11 mouse cellular contexts compared by ENCODE assay signal in genomic region chr7:36692381-36692780, GRCm38 (mm10). TPM values are rescaled to one million over a fixed set of nuclear protein-coding genes. Genes with fewer than 3 reads are reported as not detected.
DNase-seq lines count a peak whose midpoint lies in the region; ATAC-seq and TF ChIP-seq lines count a peak whose summit lies in the region.
"Had no signal": no experiment of that assay in that cellular context is flagged by ENCODE, and none has a peak within 500 bp of the region (broad histone marks: within the 10 kb centered on the region; RNA-seq: fewer than 3 reads in every experiment).

No protein-coding gene starts in this region.

- DNase-seq in heart, embryonic 10.5 days (ENCODE audit: low spot score) = no peak
- peak; percentile 30 for DNase-seq in midbrain, embryonic 10.5 days (ENCODE audit: low spot score)
- DNase-seq in midbrain, embryonic 14.5 days = no peak
- no peak for DNase-seq in layer of hippocampus, postnatal 36 days
- no peak for DNase-seq in T-cell, adult 2 months (ENCODE audit: low spot score)
- DNase-seq: thymus, postnatal 36 days had no signal

- H3K36me3 ChIP-seq in heart, embryonic 15.5 days = no peaks in the 10 kb centered on the region
- no peaks in the 10 kb centered on the region for H3K36me3 ChIP-seq in heart, embryonic 10.5 days
- no peaks in the 10 kb centered on the region for H3K36me3 ChIP-seq in midbrain, embryonic 10.5 days
- no peaks in the 10 kb centered on the region for H3K36me3 ChIP-seq in midbrain, embryonic 14.5 days (ENCODE audit: control insufficient read depth, insufficient read depth, low read length)
- H3K36me3 ChIP-seq in intestine, postnatal 0 days (ENCODE audit: control insufficient read depth, insufficient read depth) = no peaks in the 10 kb centered on the region
- H3K36me3 ChIP-seq in stomach, embryonic 15.5 days = no peaks in the 10 kb centered on the region

- H3K4me2 ChIP-seq in heart, embryonic 15.5 days = 0 out of 2 replicates have a peak overlapping the region, but pooled peaks have one; percentile 22
- no peak overlapping the region for H3K4me2 ChIP-seq in midbrain, embryonic 14.5 days (ENCODE audit: low read length)
- peak overlapping the region; percentile 41 for H3K4me2 ChIP-seq in intestine, postnatal 0 days (replicated peaks; ENCODE audit: low read depth)
- peak overlapping the region; percentile 42 for H3K4me2 ChIP-seq in stomach, embryonic 15.5 days

- no peak overlapping the region for H3K27ac ChIP-seq in heart, embryonic 15.5 days
- no peak overlapping the region for H3K27ac ChIP-seq in heart, embryonic 10.5 days
- H3K27ac ChIP-seq in midbrain, embryonic 10.5 days (replicated peaks) = no peak overlapping the region
- no peak overlapping the region for H3K27ac ChIP-seq in midbrain, embryonic 14.5 days (replicated peaks; ENCODE audit: low read depth, low read length)
- H3K27ac ChIP-seq in intestine, postnatal 0 days (ENCODE audit: low read depth, low read length) = no peak overlapping the region
- H3K27ac ChIP-seq in stomach, embryonic 15.5 days = no peak overlapping the region
- H3K27ac ChIP-seq: liver, embryonic 14.5 days had no signal

- WGBS in heart, embryonic 15.5 days = 12% methylated on average over 5 of the region's 5 CpGs
- WGBS in heart, embryonic 10.5 days = 1% methylated on average over 5 of the region's 5 CpGs
- under 1% methylated on average over 5 of the region's 5 CpGs for WGBS in midbrain, embryonic 10.5 days
- WGBS in midbrain, embryonic 14.5 days = 3% methylated on average over 5 of the region's 5 CpGs
- 16% methylated on average over 5 of the region's 5 CpGs for WGBS in intestine, postnatal 0 days
- WGBS in stomach, embryonic 15.5 days = 19% methylated on average over 5 of the region's 5 CpGs

- H3K9me3 ChIP-seq in heart, embryonic 15.5 days (replicated peaks) = no peaks in the 10 kb centered on the region
- H3K9me3 ChIP-seq in heart, embryonic 10.5 days = no peaks in the 10 kb centered on the region
- H3K9me3 ChIP-seq in midbrain, embryonic 10.5 days (replicated peaks) = no peaks in the 10 kb centered on the region
- no peaks in the 10 kb centered on the region for H3K9me3 ChIP-seq in midbrain, embryonic 14.5 days (ENCODE audit: control insufficient read depth, low read length)
- no peaks in the 10 kb centered on the region for H3K9me3 ChIP-seq in intestine, postnatal 0 days (ENCODE audit: control insufficient read depth)
- no peaks in the 10 kb centered on the region for H3K9me3 ChIP-seq in stomach, embryonic 15.5 days

- peaks cover 23% of the 10 kb centered on the region for H3K4me1 ChIP-seq in heart, embryonic 15.5 days (replicated peaks)
- peaks cover 27% of the 10 kb centered on the region for H3K4me1 ChIP-seq in heart, embryonic 10.5 days
- H3K4me1 ChIP-seq in midbrain, embryonic 10.5 days = peaks cover 33% of the 10 kb centered on the region
- H3K4me1 ChIP-seq in midbrain, embryonic 14.5 days (ENCODE audit: control insufficient read depth, insufficient read depth, low read length) = peaks cover 10% of the 10 kb centered on the region
- no peaks in the 10 kb centered on the region for H3K4me1 ChIP-seq in intestine, postnatal 0 days (replicated peaks; ENCODE audit: control insufficient read depth, insufficient read depth, low read length)
- peaks cover 36% of the 10 kb centered on the region for H3K4me1 ChIP-seq in stomach, embryonic 15.5 days

- TF ChIP-seq CTCF in intestine, postnatal 0 days (IDR thresholded peaks at IDR 0.05; ENCODE audit: low read depth) = no peak

- peaks cover 79% of the 10 kb centered on the region for H3K27me3 ChIP-seq in heart, embryonic 15.5 days
- H3K27me3 ChIP-seq in heart, embryonic 10.5 days (ENCODE audit: insufficient read depth, poor library complexity, severe bottlenecking) = peaks cover 84% of the 10 kb centered on the region
- peaks cover 95% of the 10 kb centered on the region for H3K27me3 ChIP-seq in midbrain, embryonic 10.5 days (ENCODE audit: low read depth, poor library complexity, severe bottlenecking)
- H3K27me3 ChIP-seq in midbrain, embryonic 14.5 days (ENCODE audit: control insufficient read depth, insufficient read depth, low read length) = peaks cover 59% of the 10 kb centered on the region
- peaks cover 54% of the 10 kb centered on the region for H3K27me3 ChIP-seq in intestine, postnatal 0 days (replicated peaks; ENCODE audit: control insufficient read depth, insufficient read depth, low read length)
- H3K27me3 ChIP-seq in stomach, embryonic 15.5 days (replicated peaks) = peaks cover 42% of the 10 kb centered on the region

- H3K4me3 ChIP-seq in heart, embryonic 15.5 days = no peak overlapping the region
- H3K4me3 ChIP-seq in heart, embryonic 10.5 days = no peak overlapping the region
- no peak overlapping the region for H3K4me3 ChIP-seq in midbrain, embryonic 10.5 days
- no peak overlapping the region for H3K4me3 ChIP-seq in midbrain, embryonic 14.5 days (replicated peaks; ENCODE audit: low read depth, low read length)
- 0 out of 2 replicates have a peak overlapping the region, but pooled peaks have one; percentile 11 for H3K4me3 ChIP-seq in intestine, postnatal 0 days (ENCODE audit: low read depth, low read length)
- peak overlapping the region; percentile 20; the same call in 1 of the 2 replicates for H3K4me3 ChIP-seq in stomach, embryonic 15.5 days (replicated peaks)

- no peak for ATAC-seq in heart, embryonic 15.5 days (replicated peaks; ENCODE audit: insufficient number of reproducible peaks, insufficient read depth, low FRiP score, low read depth)
- no peak for ATAC-seq in midbrain, embryonic 14.5 days (ENCODE audit: low FRiP score, low TSS enrichment)
- ATAC-seq in intestine, postnatal 0 days = no peak
- ATAC-seq in stomach, embryonic 15.5 days (ENCODE audit: insufficient read depth, low FRiP score, low read depth) = no peak
- ATAC-seq: forebrain, embryonic 16.5 days had no signal

- no peak overlapping the region for H3K9ac ChIP-seq in heart, embryonic 15.5 days
- no peak overlapping the region for H3K9ac ChIP-seq in midbrain, embryonic 14.5 days (replicated peaks; ENCODE audit: low read length)
- H3K9ac ChIP-seq in intestine, postnatal 0 days (ENCODE audit: low read depth, low read length) = no peak overlapping the region
- H3K9ac ChIP-seq in stomach, embryonic 15.5 days = no peak overlapping the region
- H3K9ac ChIP-seq: liver, embryonic 14.5 days had no signal

RNA-seq across cellular contexts. Expression of gene Tshz3, which starts 5.5 kb away (rescaled TPM):
- 2.4 TPM in 2 replicates for polyA plus RNA-seq in heart, embryonic 15.5 days (2015; fragmentation: Nextera tagmentation; extraction: Ambion mirVana)
- polyA plus RNA-seq in heart, embryonic 10.5 days (2016; fragmentation: Nextera tagmentation; extraction: Ambion mirVana) = 1.8 and 5.5 TPM in 2 replicates
- 2.3 and 2.4 TPM in 2 replicates for polyA plus RNA-seq in midbrain, embryonic 10.5 days (2016; fragmentation: Nextera tagmentation; extraction: Ambion mirVana)
- 13.6 TPM in 2 replicates for polyA plus RNA-seq in midbrain, embryonic 14.5 days (2014; fragmentation: Nextera tagmentation; extraction: Ambion mirVana)
- polyA plus RNA-seq in intestine, postnatal 0 days (2015; fragmentation: Nextera tagmentation; extraction: Ambion mirVana) = 2.2 and 3.4 TPM in 2 replicates
- 14.3 and 16.2 TPM in 2 replicates for polyA plus RNA-seq in stomach, embryonic 15.5 days (2015; fragmentation: Nextera tagmentation; extraction: Ambion mirVana)
- 10 to 100 TPM; 12.4 to 12.9 TPM for total RNA-seq in layer of hippocampus, postnatal 36 days (2021)

Comparison
In these comparisons a context has a peak if more than half of its experiments do, and no peak if none do; other contexts are left out.
1. H3K4me3 ChIP-seq: peak in intestine, postnatal 0 days (single experiment) and stomach, embryonic 15.5 days (single experiment); none in heart, embryonic 15.5 days (single experiment), heart, embryonic 10.5 days (single experiment), midbrain, embryonic 10.5 days (single experiment) and midbrain, embryonic 14.5 days (single experiment).